Mouse (Mus musculus): ENCODE data around the gene Fem1a. TPM values are rescaled to one million over a fixed set of nuclear protein-coding genes. Genes with fewer than 3 reads are reported as not detected.

Fem1a gene
- polyA plus RNA-seq, 1 experiment = 16.3 TPM

DNA sequence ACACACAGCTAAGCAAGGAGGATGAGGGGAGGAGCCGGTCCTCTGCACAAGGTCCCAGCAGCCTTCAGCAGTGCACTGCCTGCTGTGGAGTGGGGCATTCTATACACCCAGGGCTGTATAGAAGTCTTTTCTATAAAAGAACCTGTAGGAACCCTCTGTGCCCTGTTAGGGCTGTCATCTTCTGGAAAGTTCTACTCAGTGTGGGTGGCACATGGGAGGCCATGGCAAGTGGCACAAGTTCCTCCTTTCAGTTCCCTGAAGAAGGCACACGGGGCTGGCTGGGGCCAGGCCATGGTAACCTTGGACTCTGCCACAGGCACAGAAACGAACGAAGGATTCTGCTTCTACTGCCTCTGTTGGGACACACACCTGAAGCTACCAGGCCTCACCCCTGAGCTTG lies 8.4 kb downstream of the Fem1a start:
- peaks cover 3% of the 10 kb centered on the region; the same call in 1 of the 2 replicates for H3K4me1 ChIP-seq (ENCODE audit: control insufficient read depth, insufficient read depth, insufficient read length, low read length)
- peak overlapping the region; percentile 73 for H3K27ac ChIP-seq (replicated peaks; ENCODE audit: low read depth, low read length)
- H3K4me3 ChIP-seq (ENCODE audit: insufficient read depth, low read depth, low read length) = no peak overlapping the region

DNA sequence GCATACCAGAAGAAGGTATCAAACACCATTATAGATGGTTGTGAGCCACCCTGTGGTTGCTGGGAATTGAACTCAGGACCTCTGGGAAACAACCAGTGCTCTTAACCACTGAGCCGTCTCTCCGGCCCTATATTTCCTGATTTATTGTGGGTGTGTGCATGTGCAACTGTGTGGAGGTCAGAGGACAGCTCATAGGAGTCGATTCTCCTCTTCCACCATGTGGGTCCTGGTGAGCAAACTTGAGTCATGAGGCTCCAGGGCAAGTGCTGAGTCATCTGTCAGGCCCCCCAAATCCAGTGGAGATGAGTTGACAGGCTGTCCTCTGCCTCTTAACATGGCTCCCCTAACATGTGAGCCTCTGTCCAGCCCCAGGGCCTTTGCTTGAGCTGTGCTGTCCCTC lies 9.3 kb downstream of the Fem1a start:
- Histone ChIP-seq H3K4me3 (ENCODE audit: insufficient read depth, low read depth, low read length) (no peak overlapping the region), H3K4me1 (ENCODE audit: control insufficient read depth, insufficient read depth, insufficient read length, low read length) (peaks cover 3% of the 10 kb centered on the region; the same call in 1 of the 2 replicates), H3K27ac (replicated peaks; ENCODE audit: low read depth, low read length) (peak overlapping the region; percentile 37; the same call in 1 of the 2 replicates)

DNA sequence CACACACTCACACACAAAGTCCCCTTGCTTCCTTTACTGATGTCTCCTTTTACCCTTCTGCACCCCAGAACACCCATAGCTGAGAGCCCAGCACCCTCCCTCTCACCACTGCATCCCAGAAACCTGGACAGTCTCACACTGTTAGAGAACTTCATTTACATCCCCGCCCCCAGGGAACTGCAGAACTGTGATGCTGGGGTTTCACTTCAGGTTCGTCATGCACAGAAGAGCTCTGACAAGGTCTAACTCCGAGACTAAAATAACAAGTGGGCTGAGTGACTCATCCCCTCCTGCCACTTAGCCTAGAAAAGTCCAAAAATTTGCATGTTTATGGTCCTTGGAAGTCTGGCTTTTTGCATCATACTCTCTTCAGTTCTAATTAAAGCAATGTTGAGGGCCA lies 9.7 kb downstream of the Fem1a start:
- Histone ChIP-seq H3K4me1 (ENCODE audit: control insufficient read depth, insufficient read depth, insufficient read length, low read length) (peaks cover 3% of the 10 kb centered on the region; the same call in 1 of the 2 replicates), H3K4me3 (ENCODE audit: insufficient read depth, low read depth, low read length) (no peak overlapping the region), H3K27ac (replicated peaks; ENCODE audit: low read depth, low read length) (peak overlapping the region; percentile 37)

DNA sequence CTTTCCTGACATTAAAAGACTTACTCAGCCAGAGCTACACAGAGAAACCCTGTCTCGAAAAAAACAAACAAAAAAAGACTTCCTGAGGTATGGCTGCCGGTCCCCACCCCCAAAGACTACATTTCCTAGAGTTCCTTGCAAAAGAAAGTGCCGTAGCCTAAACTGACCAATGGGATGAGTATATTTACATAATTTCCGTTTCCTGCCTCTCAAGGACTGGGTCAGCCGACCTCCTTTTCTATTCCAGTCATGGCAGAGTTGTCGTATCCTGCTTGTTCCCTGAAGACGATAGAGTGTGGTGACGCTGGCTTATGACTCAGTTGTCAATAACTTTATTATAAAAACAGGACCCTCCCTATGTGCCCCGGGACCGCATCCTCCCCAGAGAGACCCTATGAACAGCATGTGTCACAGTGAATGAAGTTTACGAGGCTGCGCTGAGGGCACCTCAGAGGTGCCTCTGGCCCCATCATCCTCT lies 12.6 kb downstream of the Fem1a start:
- Histone ChIP-seq H3K4me3 (ENCODE audit: insufficient read depth, low read depth, low read length) (peak overlapping the region; percentile 61), H3K4me1 (ENCODE audit: control insufficient read depth, insufficient read depth, insufficient read length, low read length) (peaks cover 8% of the 10 kb centered on the region)

DNA sequence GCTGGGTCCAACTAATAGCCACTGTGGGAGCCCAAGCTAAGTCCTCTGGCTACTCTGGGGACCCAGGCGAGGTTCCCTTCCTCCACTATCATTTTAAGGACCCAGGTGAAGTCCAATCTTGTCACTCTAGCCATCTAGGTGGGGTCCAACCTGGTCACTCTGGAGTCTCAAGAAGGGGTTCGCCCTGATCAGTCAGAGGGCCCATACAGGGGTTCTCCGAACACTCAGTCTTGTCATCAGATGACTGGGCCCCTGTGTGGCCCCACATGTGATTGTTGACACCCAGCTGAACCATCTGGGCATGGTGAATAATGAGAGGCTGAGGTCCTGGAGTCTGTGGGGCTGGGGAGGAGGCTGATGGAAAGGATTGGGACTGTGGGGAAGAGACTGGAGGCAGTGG lies 13.1 kb downstream of the Fem1a start:
- Histone ChIP-seq H3K27ac (replicated peaks; ENCODE audit: low read depth, low read length) (peak overlapping the region; percentile 94), H3K4me3 (ENCODE audit: insufficient read depth, low read depth, low read length) (no peak overlapping the region), H3K4me1 (ENCODE audit: control insufficient read depth, insufficient read depth, insufficient read length, low read length) (peaks cover 7% of the 10 kb centered on the region)

More for the DNA sequence above, 12.6 kb downstream of the Fem1a start:
- peak overlapping the region; percentile 94 for H3K27ac ChIP-seq (replicated peaks; ENCODE audit: low read depth, low read length)

DNA sequence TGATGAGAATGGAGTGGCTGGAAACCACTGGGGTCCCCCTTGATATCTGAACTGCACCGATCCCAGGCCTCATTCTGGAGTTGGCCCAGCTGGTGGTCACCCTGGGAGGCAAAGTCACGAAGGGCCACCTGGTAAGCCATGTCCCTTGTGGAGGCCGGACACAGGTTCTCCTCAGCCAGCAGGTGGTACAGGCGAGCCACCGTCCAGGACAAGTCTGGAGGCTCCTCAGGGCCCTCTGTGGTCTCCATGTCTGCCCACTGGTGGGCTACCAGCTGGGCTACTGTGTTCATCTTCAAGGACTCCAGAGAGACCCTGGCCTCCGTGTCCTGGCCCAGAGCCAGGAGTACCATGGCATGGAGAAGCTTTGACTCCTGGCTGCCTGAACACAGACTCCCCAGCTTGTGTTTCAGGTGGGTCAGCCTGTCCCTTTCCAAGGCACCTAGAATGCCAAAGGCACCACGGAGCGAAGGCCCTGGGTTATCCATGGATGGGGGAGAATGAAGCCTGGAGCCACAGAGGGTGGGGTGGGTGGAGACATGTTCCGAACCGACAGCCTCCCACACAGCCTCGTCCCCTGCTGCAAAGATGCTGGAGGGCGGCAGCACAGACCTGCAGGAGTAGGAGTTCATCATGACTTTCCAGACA lies 15.1 kb downstream of the Fem1a start:
- Histone ChIP-seq H3K4me3 (ENCODE audit: insufficient read depth, low read depth, low read length) (no peak overlapping the region), H3K4me1 (ENCODE audit: control insufficient read depth, insufficient read depth, insufficient read length, low read length) (peaks cover 5% of the 10 kb centered on the region), H3K27ac (replicated peaks; ENCODE audit: low read depth, low read length) (no peak overlapping the region)

DNA sequence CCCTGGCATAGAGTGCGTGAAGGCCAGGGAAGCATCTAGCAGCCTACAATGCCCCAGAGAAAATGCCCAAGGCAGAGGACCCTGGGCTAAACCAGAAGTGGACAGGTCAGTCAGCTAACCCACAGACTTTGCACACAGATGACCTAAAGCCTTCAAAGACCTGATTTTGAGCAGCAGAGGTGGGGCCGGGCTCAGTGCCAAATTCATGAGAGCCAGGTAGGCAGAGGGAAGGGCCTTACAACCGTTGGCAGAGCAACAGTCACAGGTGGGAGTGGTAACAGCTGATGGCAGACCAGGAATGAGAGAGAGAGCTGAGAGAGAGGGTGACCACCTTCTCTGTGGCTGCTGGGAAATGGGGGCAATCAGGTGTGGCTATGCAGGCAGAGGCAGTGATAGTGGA lies 16.0 kb downstream of the Fem1a start:
- 0 out of 2 replicates have a peak overlapping the region, but pooled peaks have one; percentile 9 for H3K27ac ChIP-seq (replicated peaks; ENCODE audit: low read depth, low read length)
- peaks cover 5% of the 10 kb centered on the region for H3K4me1 ChIP-seq (ENCODE audit: control insufficient read depth, insufficient read depth, insufficient read length, low read length)
- no peak overlapping the region for H3K4me3 ChIP-seq (ENCODE audit: insufficient read depth, low read depth, low read length)

DNA sequence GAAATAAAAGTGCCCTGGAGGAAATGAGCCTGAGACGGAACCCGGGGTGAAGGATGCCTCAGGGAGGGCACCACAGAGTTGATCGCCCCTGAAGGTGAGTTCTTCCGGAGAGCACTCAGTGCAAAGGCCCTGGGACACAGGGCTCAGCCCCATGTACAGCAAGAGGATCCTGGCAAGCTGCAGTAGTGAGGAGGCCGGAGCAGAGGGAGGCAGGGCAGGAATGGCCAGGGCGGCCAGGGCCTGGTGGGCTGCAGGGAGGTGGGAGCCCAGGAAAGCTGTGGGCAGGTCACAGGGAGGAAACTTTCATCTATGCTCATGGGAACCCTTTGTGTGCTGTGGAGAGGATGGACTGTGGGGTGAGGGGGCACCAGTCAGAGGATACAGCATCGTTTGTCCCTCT lies 16.9 kb downstream of the Fem1a start:
- Histone ChIP-seq H3K4me1 (ENCODE audit: control insufficient read depth, insufficient read depth, insufficient read length, low read length) (peaks cover 5% of the 10 kb centered on the region), H3K27ac (replicated peaks; ENCODE audit: low read depth, low read length) (no peak overlapping the region)

DNA sequence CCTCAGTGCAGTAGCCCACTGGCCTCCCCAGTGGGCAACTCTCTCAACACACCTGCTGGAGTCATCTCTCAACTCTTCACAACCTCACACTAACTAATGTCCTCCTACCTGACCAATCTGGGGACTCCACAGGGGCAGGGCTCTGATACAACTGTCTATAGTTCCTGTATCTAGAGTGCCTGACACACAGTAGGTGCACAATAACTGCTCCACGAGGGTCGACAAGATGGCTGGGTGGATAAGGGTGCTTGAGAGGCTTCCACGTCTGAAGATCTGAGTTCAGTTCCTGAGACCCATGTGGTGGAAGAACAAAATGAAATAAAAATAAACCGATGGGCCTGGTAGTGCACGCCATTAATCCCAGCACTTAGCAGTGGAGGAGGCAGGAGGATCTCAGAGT lies 17.4 kb downstream of the Fem1a start:
- peaks cover 5% of the 10 kb centered on the region for H3K4me1 ChIP-seq (ENCODE audit: control insufficient read depth, insufficient read depth, insufficient read length, low read length)
- no peak overlapping the region for H3K4me3 ChIP-seq (ENCODE audit: insufficient read depth, low read depth, low read length)
- H3K27ac ChIP-seq (replicated peaks; ENCODE audit: low read depth, low read length) = no peak overlapping the region

More for the DNA sequence above, 16.9 kb downstream of the Fem1a start:
- H3K4me3 ChIP-seq (ENCODE audit: insufficient read depth, low read depth, low read length) = no peak overlapping the region

DNA sequence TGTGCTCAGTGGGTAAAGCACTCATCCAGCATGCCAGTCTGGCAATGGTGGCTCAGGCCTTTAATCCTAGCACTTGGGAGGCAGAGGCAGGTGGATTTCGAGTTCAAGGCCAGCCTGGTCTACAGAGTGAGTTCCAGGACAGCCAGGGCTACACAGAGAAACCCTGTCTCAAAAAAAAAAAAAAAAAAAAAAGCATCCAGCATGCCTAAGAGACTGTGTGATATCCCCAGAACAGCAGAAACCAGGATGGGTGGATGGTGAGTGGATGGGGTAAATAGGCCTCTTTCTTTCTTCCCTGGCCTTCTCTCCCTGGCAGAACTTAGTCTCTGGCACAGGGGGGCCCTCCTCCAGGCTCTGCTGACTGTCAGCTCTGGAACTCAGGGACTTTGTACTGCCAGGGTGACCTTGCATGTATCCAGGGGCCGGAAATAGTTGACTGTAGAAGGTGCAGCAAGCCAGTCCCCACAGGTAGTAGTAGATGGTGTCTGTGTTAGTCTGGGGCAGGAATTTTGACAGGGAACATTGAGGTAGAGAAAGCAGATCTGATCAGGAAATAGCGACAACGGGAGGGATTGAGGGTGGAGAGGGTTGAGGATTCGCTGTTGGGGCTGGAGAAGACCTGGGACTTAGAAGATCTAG lies 19.4 kb downstream of the Fem1a start:
- Histone ChIP-seq H3K27ac (replicated peaks; ENCODE audit: low read depth, low read length) (peak overlapping the region; percentile 96), H3K4me3 (ENCODE audit: insufficient read depth, low read depth, low read length) (peak overlapping the region; percentile 80), H3K4me1 (ENCODE audit: control insufficient read depth, insufficient read depth, insufficient read length, low read length) (peaks cover 5% of the 10 kb centered on the region)

DNA sequence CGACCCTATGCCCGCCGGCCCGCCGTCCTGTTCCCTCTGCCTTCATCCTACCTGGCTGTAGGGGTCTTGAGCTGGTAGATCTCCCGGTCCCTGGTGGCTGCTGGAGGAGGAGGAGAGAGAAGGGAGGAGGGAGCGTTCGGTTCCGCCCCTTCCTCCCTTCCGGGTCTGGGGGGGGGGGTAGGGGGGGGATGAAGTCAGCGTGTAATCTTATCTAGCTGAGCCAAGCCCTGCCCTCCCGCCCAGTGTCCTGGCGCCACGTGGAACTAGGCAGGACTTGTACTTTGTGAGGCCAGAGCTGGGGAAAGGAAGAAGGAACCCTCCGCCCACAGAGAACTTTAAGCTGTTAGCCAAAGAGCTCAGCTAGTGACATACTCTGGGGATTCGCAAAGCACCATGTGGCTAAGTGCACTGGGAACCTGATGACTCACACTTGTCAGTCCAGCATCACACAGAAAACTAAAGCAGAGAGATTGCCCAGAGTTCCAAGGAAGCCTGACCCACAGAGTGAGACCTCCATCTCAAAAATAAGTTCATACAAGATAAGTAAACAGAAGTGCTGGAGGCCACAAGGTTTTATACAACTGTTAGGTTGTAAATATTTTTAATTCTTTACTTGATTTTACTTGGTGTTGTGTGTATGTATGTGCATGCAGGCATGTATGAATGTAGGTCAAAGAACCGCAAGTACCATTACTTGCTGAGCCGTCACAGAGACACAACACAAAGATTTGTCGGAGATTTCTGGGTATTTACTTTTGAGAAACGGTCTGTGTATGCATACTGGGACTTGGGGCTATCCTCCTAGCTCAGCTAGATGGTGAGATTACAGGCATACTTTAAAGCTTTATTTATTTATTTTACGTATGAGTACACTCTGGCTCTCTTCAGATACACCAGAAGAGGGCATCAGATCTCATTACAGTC lies 20.3 kb downstream of the Fem1a start, which contains the start of gene Ticam1:
TSS of gene Ticam1 (minus strand) at position 144 of the 924 bp plus-strand sequence.
- H3K4me1 ChIP-seq (ENCODE audit: control insufficient read depth, insufficient read depth, insufficient read length, low read length) = peaks cover 5% of the 10 kb centered on the region
- H3K4me3 ChIP-seq (ENCODE audit: insufficient read depth, low read depth, low read length) = peak within 1 kb of the TSS; percentile 80
- H3K27ac ChIP-seq (replicated peaks; ENCODE audit: low read depth, low read length) = peak within 1 kb of the TSS; percentile 96

DNA sequence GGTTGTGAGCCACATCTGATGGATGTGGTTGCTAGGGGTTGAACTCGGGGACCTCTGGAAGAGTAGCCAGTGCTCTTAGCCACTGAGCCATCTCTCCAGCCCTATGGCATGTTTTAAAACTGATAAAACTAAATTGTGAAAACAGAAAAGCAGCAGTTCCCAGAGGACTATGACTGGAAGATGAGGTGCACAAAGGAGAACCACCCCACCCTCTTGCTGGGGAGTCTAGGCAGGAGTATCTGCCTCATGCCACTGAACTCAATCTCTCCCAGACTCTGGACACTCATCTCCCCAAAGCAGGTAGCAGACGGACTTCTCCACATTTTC lies 20.9 kb downstream of the Fem1a start:
- Histone ChIP-seq H3K4me3 (ENCODE audit: insufficient read depth, low read depth, low read length) (no peak overlapping the region), H3K4me1 (ENCODE audit: control insufficient read depth, insufficient read depth, insufficient read length, low read length) (peaks cover 5% of the 10 kb centered on the region), H3K27ac (replicated peaks; ENCODE audit: low read depth, low read length) (peak overlapping the region; percentile 91)

DNA sequence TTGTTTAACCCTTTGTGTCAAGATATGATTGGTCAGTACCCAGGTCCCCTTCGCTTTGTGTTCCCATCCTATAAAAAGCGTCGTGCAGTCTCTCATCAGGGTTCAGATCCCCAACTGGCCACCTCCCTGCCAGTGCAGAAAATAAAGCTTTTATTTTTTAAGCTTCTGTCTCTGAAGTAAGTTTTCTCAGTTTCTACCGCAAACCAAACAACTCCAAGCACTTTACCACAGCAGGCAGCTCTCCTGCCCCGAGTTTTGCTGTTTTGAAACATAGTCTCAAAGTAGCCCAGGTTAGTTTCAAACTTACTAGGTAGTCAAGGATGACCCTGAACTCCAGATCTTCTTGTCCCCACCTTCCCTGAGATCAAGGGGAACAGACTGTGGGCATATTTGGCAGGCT lies 21.7 kb downstream of the Fem1a start:
- no peak overlapping the region for H3K4me3 ChIP-seq (ENCODE audit: insufficient read depth, low read depth, low read length)
- peak overlapping the region; percentile 91 for H3K27ac ChIP-seq (replicated peaks; ENCODE audit: low read depth, low read length)
- peaks cover 3% of the 10 kb centered on the region; the same call in 1 of the 2 replicates for H3K4me1 ChIP-seq (ENCODE audit: control insufficient read depth, insufficient read depth, insufficient read length, low read length)

DNA sequence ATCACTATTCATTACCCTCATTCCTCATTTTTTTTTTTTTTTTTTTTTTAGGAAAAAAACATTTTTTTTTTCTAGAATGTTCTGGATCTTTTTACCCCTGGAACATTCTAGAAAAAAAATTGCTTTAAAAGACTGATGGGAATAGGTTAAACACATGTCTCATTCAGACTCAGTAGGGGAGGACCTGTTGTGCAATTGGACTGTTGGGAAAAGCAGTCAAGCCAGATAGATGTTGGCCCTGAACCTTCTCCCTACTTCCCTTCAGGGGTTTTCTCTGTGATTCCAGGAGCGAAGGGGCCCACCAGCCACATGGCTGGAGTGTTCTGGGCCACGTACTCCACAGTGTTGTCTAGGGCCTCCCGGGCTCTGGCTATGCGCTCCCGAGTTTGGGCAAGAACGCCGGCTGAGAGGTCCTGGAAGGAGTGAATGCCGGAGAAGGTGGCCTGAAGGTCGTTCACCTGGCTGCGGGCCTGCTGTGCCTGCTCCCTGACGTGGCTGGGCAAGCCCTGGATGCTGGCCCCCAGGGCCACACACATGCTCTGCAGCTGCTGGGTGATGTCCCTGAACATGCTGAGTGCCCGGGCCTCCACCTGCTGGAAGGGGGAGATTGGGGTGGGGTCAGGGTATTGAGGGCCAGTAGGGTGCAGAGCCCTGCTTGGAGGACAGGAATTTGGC lies 23.0 kb downstream of the Fem1a start:
- Histone ChIP-seq H3K27ac (replicated peaks; ENCODE audit: low read depth, low read length) (peak overlapping the region; percentile 98), H3K4me1 (ENCODE audit: control insufficient read depth, insufficient read depth, insufficient read length, low read length) (no peaks in the 10 kb centered on the region; the same call in 1 of the 2 replicates), H3K4me3 (ENCODE audit: insufficient read depth, low read depth, low read length) (no peak overlapping the region)

All from brown adipose tissue, adult 24 weeks (tissue).